Mouse (Mus musculus) left cerebral cortex, postnatal 25 days (tissue): ENCODE measurements around the gene Phf14. TPM values are rescaled to one million over a fixed set of nuclear protein-coding genes. Genes with fewer than 3 reads are reported as not detected.
A peak's percentile ranks its signal among the peaks of the same experiment; 100 is the strongest.
"Not testable (repeated sequence)": the region's sequence is repeated elsewhere in the genome, so short reads cannot be mapped to it uniquely, and the experiment has no call there.

Experiments used
- DNase-seq, 2 experiments: peaks; one replicate each; pipeline ENCODE4 v3.0.0; 2022; ENCODE audit warnings: low spot score in 2 of 2, mixed read lengths in 1 of 2
- intact Hi-C: fragments of 180-260 bp; cut with DNase I; formaldehyde crosslinking; loops from one replicate; pipeline ENCODE4 v1.15.1; 2025
- total RNA-seq, 2 experiments: library from RNA; stranded (reverse); gene quantifications; 2 replicates each; pipeline ENCODE4 v1.2.3; 2021

Phf14 gene
- total RNA-seq: 10 to 100 TPM; 92.7 to 94.3 TPM

DNA sequence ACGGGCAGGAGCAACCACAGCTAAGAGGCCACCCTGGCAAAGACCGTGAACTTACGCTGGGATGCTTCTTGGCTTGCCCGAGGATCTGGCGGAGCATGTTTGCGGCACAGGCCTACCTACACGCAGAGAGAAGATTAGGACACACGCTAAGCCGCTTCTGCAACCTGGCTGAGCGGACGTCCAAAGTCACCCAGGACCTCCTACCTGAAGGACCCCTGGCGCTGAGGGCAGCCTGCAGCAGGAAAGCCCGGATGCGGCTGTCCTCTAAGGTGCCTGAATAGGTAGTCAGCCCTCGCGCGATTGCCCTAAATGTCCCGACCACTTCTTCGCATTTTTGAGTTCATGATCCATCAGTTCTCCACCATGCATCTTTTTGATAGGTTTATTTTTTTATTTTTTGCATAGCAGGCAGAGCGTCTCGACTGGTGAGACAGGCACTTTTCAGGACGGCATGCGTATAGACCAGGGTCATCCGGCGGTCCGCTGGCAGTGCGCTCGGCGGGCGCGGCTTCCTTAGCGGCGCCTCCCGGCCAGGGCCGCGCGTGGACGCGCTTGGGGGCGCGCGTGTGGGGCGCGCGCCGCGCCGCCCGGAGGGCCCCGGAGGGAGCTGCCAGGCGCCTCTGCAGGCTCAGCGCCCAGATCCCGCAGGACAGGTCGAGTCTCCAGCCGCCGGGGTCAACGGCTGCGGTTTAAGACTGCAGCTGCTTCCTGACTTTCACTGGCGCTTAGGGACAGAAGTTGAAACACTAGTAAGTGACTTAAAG, at the start of gene Phf14, which contains the start of gene Ndufa4:
Gene Phf14 (plus strand): TSS at position 541 of the 764 bp plus-strand sequence.
Gene Ndufa4 (minus strand): TSS at position 229 of the 764 bp plus-strand sequence.
- intact Hi-C loops: loop anchor here (2.0 kb wide), 1 partner anchor 17 kb away; no protein-coding TSS in a partner anchor
- DNase-seq: peak; percentile 92 to 94

DNA sequence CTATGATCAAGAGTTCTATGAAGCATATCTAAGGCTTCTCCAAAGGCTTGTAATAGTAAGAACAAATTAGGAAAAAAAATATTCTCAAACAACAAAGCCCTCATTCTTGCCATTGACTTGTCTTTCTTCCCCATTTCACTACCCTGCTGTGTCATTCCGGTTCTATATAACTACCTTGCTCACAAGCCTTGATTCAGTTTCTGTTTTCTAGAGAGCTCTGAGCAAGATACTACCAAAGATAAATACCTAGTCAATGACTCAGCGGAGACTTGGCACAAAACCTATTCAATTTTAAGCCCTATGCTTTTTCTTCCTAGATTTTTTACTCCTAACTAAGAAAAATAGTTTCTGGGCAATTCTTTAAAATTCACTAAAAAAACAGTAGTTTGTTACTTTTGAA, 32.2 kb upstream of the Phf14 start:
- intact Hi-C loops, DNase-seq: not testable (repeated sequence)

DNA sequence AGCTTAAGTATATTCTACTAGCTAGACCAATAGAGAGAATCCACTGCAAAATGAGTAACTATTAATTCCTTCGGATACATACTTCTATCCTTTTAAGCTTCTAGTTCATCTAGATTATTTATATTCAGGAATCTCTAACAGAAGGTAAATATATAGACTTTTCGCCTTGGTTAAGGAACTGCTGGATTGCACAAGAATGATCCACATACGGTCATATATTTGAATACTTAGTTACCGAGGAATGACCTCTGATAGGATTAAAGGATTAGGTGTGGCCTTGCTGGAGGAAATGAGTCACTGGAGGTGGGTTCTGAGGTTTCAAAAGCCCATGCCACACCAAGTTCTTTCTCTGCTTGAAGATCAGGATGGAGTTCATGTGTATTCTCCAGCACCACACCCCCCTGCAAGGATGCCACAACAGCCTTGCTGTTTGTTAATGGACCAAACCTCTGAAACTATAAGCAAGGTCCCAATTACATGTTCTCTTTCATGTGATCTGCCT, 6.7 kb upstream of the Phf14 start:
- no peak for DNase-seq
- intact Hi-C loops: no loop called here

DNA sequence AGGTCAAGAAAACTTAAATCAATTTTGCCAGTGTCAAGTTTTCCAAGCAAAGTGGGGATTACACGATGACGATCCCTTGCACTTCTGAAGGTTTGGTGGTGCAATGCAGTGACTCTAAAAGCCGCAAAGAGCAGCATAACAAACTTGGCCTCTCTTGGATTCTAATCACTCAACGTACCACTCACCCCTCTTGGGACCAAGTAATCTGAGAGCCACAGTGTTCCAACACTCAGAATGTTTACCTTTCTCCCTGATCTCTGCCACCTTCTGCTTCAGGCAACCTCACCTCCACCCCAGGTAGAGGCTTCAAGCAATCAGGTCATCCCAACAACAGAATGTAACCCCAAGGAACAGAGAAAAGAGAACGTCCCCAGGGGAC, 730 bp upstream of the Phf14 start:
- DNase-seq: no peak
- intact Hi-C loops: loop anchor here (2.0 kb wide), 1 partner anchor 18 kb away; no protein-coding TSS in a partner anchor

DNA sequence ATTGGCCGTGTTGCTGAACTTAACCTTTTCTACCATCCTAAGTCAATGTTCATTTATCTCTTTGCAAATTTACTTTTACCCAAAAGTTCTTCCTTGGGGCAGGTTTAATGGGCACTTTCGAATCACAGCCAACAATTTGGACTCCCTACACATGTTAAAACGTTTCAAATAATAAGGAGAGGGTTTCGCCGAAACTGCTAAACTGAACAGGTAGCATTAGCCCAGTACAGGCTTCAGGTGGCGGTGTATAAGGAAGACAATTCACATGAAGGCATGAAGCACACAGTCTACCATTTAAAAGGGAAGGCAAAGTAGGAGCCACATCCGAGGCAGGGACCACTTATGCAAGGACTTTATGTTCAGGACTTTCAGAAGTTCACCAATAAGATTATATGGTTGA, 561 bp downstream of the Phf14 start:
- intact Hi-C loops: no loop called here
- DNase-seq: no peak

DNA sequence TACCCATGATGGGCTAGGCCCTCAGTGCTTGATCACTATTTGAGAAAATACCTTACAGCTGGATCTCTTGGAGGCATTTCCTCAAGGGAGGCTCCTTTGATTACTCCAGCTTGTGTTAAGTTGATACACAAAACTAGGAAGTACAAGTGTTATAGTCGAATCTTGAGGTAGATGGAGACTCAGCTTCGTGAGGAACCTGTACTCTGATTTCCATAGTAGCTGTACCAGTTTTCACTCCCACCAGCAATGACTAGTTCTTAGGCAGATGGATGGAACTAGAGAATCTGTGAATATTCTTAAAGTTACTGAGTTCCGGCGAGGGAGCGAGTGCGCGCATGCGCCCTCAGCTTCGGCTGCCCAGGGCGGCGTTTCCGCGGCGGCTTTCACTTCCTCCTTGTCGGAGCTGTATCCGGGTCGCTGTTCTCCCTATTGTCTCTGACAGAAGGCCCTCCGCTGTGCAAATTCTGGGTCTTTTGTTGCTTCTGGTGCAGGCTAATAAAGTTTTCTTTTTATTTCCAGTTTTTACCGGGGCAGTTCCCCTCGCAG, 18.0 kb downstream of the Phf14 start:
- peak; percentile 84 to 95 for DNase-seq
- intact Hi-C loops: loop anchor here (2.0 to 10.0 kb wide), 2 partner anchors 19 to 329 kb away; partner anchors contain the start of genes Ndufa4 and Phf14

DNA sequence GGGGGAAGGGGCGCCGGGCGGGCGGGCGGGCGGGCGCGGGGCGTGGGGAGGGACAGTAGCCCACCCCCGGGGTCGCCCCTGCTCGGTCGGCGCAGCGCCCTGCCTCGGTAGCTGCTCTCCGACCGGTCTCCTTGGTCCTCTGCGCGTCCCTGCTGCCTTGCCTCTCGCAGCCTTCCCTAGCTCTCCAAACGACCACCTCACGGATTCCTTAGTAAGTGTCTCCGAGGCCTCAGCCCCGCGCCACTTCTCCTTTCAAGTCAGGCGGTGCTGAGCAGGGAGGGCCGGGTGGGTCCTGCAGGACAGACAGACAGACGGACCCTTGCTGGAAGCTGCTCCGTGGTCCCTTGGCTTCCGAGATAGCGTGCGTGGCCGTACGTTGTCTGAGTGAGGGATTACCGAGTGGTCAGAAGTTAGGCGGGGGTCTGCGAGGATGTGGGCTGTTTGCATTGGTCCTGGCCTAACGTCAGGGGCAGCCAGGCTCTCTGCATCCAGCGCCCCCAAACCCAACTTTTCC, 18.5 kb downstream of the Phf14 start:
- intact Hi-C loops: loop anchor here (10.0 kb wide), 1 partner anchor 329 kb away; no protein-coding TSS in a partner anchor
- peak; percentile 25 to 45 for DNase-seq

DNA sequence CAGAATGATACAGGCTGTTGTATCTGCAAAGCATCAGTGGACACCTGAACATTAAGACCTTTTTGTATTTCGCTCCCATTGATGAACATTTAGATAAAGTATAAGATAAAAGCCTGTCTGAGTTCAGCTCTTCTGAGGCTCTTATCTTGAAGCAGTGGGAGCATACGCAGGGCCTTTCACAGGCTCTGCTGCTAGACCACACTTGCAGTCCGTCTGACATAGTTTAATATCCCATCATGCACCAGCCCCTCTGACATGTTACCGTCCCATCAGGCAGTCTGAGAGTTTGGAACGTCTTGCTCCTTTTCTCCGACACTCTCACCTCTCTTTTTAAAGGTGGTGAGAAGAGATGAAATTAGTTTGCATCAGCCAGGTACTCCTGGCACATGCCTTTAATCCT, 19.9 kb downstream of the Phf14 start:
- intact Hi-C loops: loop anchor here (10.0 kb wide), 1 partner anchor 327 kb away; no protein-coding TSS in a partner anchor
- no peak for DNase-seq

DNA sequence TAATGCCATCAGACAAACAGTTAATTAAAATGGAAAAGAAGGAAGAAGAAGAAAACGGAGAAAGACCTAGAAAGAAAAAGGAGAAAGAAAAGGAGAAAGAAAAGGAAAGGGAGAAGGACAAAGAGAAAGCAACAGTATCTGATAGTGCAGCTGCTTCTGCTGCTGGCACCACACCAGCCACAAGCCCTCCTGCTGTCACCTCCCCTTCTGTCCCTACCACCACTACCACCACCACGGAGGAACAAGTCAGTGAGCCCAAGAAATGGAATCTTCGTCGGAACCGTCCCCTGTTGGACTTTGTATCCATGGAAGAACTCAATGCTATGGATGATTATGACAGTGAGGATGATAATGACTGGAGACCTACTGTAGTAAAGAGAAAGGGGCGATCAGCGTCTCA, 25.8 kb downstream of the Phf14 start:
- intact Hi-C loops: no loop called here

DNA sequence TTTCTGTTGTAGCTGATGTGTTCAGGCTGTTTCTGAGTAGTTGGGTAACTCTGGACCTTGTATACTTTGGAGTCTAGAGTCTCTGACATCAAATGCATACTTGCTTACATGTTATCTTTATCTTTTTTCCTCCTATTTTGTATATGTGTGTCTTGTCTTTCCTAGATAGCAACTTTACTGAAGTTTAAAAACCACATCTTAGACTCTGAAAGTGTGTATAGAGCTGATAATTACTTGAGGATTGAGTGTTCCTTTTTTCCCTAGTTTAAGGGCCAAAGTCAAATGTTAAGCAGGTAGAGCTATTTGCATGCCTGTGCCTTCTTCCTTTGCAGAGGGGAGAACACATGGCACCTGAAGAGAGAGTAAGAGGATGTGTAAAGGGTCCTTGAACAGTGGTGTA, 33.3 kb downstream of the Phf14 start:
- intact Hi-C loops: no loop called here
- no peak for DNase-seq

More for the DNA sequence above, 25.8 kb downstream of the Phf14 start:
- DNase-seq: no peak

DNA sequence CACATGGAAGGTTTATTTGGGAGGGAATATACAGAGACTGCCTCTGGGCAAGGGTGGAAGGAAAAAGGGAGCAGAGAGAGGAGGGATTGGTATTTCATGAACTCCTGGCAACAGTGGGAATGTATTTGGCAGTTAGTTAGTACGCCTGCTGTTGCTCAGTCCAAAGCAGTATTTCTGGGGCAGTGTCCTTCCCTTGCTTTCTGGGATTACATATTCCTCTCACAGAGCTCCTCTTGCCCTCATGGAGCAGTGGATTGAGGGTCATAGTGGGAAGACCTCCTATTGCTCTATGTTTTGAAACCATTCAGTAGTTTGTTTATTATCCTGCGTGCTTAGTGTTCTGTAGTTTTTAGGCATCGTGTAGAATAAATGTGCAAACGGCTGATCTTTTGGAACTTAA, 34.5 kb downstream of the Phf14 start:
- intact Hi-C loops: no loop called here
- DNase-seq: no peak

DNA sequence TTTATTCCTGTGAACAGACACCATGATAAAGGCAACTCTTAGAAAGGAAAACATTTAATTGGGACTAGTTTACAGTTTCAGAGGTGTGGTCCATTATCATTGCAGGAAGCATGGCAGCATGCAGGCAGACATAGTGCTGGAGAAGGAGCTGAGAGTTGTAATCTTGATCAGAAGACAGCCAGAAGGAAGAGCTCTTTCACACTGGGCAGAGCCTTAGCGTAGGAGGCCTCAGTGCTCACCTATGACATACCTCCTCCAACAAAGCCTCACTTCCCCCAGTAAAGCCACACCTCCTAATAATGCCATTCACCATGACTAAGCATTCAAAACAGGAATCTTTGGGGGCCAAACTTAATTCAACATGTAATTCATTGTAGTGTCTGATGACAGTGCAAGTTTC, 40.5 kb downstream of the Phf14 start:
- intact Hi-C loops: no loop called here
- no peak for DNase-seq

DNA sequence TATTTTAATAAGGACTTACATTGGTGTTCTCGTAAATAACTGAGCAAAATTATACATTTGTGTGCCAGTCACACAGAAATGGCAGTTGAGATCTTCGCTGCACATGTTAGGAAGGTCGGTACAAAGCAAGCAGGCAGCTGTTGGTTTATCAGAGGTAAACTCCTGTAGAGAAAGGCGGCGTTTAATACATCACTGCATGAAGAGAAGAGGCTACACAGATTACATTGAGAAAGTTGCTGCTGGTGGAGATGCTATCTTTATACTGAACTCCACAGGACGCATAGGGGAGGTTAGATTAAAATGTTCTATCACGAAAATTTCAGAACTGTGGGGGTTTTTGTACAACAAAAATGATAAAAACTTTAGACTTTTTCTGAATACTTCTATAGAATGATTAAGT, 52.6 kb downstream of the Phf14 start:
- intact Hi-C loops: no loop called here
- DNase-seq: no peak

DNA sequence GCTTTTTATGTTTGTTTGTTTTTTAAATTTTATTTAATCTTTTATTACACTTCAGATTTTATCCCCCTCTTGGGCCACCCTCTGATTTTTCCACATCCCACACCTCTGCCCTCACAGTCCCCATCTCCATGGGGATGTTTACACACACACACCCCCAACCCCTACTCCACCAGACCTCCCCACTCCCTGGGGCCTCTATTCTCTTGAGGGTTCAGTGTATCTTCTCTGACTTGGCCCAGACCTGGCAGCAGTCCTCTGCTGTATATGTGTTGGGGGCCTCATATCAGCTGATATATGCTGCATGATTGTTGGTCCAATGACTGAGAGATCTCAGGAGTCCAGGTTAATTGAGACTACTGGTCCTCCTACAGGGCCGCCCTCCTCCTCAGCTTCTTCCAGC, 86.2 kb downstream of the Phf14 start:
- DNase-seq: no peak
- intact Hi-C loops: no loop called here

DNA sequence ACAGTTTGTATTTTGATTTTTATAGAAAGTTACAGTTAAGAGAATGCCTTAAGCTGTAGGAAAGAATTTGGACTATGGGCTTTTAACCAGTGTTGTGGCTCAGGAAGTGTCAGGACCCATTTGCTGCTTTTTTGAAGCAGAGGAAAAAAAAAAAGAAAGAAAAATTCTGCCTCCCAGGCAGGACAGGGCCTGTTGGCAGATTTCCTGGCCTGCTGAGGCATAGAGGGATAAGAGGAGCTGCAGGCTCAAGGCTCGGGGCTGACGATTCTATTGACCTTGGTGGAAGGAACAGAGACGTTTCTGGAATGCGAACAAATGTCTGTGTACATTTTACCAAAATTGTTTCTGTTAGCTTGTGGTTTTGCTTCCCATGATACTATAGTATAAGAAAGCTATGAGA, 91.0 kb downstream of the Phf14 start:
- intact Hi-C loops: no loop called here
- DNase-seq: no peak

DNA sequence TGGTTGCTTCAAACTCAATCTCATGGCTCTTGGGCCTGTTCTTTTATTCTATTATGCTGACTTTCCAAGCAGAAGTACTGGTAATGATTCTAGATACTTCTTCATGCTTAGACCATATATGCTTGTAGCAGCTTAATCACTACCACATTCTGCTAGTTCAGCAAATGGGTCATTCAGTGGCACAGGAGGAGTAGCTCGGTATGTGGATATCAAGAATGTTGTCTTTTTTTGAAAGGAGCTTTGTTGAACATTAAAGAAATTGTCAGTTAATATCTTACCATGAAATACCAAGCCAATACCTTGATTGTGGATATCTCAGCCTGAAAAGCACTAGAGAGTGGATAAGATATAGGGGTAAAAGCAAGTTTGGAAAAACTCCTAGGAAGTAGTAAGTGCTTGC, 91.9 kb downstream of the Phf14 start:
- intact Hi-C loops: no loop called here
- DNase-seq: no peak

DNA sequence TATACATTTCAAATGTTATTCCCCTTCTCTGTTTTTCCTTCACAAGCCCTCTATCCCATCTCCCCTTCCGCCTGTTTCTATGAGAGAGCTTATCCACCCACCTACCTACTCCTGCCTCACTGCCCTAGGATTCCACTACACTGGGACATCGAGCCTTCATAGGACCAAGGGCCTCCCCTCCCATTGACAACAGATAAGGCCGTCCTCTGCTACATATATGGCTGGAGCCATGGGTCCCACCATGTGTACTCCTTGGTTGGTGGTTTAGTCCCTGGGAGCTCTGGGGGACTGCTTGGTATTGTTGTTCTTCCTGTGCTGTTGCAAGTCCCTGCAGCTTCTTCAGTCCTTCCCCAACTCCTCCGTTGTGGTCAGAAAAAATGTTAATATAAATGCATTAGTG, 97.8 kb downstream of the Phf14 start:
- no peak for DNase-seq
- intact Hi-C loops: no loop called here

DNA sequence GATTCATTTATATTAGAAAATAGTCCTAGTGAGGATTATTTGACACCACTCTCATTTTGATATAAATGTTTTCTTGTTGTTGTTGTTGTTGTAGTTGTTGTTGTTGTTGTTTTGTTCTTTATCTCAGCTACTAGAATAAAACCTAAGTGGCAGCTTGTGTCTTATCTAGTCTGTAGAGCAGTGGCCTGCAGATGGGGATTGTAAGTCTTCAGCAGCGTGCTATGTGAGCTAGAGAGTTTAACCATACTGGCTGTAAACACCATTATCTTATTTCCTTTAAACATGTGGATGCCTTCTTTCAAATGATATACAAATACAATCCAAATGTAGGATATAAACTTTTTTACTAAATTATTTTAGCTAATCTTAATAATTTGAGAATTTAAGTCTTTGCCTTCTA, 98.4 kb downstream of the Phf14 start:
- DNase-seq: no peak
- intact Hi-C loops: no loop called here

DNA sequence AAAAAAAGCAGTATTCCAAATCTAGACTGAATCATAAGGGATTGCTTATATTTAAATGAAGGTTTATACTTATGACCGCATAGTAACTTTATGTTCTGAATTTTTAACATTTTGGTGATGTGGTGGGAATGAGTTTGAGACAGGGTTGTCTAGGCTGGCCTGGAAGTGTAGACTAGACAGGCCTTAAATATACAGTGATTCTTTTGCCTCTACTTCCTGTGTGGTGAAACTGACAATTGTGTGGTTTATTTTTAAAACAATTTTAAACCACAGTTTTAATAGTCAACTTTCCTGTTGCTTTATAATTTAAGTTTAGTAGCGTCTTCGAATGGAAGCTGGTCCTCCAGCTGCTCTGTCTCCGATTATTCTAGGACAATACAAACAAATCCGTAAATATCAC, 104.5 kb downstream of the Phf14 start:
- intact Hi-C loops: no loop called here
- no peak for DNase-seq

DNA sequence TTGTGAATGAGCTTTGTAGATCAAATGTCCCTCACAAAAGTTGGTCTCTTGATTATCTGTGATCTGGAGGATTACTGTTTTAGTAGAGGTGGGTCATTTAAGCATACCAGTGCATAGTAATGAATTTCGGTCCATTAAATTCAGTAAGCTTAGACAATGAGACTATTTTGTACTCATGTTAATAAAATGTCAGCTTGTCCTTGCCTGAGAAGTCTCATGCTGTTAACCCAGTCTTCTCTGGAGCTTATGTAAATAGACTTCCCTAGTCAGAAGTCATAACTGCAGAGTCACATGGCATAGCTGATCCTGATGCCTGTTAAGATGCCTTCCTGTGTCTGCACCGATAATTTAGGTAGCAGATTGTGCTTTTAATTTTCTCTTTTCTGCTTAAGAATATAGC, 106.4 kb downstream of the Phf14 start:
- intact Hi-C loops: no loop called here
- DNase-seq: no peak

DNA sequence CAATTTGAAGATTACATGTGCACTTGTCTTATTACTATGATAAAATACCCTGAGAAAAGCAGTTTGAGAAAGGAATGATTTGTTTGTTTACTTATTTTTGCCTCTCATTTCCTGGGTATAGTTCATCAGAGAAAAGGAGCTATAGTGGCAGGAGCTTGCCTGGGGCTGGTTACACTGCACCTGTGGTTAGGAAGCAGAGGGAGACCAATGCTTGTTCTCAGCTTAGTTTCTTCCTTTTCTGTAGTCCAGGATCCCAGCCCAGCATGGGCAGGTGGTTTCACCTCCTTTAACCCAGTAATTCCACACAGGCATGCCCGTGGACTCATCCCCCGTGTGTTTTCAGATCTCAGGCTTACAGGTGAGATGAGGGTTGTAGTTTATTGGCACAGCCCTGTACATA, 107.1 kb downstream of the Phf14 start:
- intact Hi-C loops: no loop called here
- no peak for DNase-seq
